Mouse (Mus musculus) heart, embryonic 10.5 days (tissue): ENCODE results near the gene Stag3. TPM values are rescaled to one million over a fixed set of nuclear protein-coding genes. Genes with fewer than 3 reads are reported as not detected.
A peak's percentile ranks its signal among the peaks of the same experiment; 100 is the strongest.

Experiments
- DNase-seq: peaks from one replicate; pipeline ENCODE4 v3.0.0-alpha.2; 2017; ENCODE audit warnings: low spot score
- H3K27ac ChIP-seq: fragments of 300-500 bp; sonication (generic); 2 replicates; pipeline ENCODE4 v1.5.1; 2016; ENCODE audit warnings: mild to moderate bottlenecking
- H3K27me3 ChIP-seq: fragments of 300-500 bp; sonication (generic); 2 replicates; pipeline ENCODE4 v1.6.1; 2016; ENCODE audit warnings: mild to moderate bottlenecking; ENCODE audit not compliant: poor library complexity, insufficient read depth, severe bottlenecking
- H3K36me3 ChIP-seq: fragments of 300-500 bp; sonication (generic); 2 replicates; pipeline ENCODE4 v1.6.1; 2016; ENCODE audit warnings: mild to moderate bottlenecking, moderate library complexity
- H3K4me1 ChIP-seq: fragments of 300-500 bp; sonication (generic); 2 replicates; pipeline ENCODE4 v1.6.1; 2016; ENCODE audit warnings: mild to moderate bottlenecking
- H3K4me3 ChIP-seq: fragments of 300-500 bp; sonication (generic); 2 replicates; pipeline ENCODE4 v1.5.1; 2016; ENCODE audit warnings: mild to moderate bottlenecking, moderate library complexity
- H3K9me3 ChIP-seq: fragments of 300-500 bp; sonication (generic); 2 replicates; pipeline ENCODE4 v1.6.1; 2016; ENCODE audit warnings: mild to moderate bottlenecking, moderate library complexity
- WGBS: fragments of 180-500 bp; shearing (Covaris S2); methylation state at CpG from one replicate; pipeline ENCODE4 v1.1.7; 2016; 5-methylcytosine and 5-hydroxymethylcytosine counted together
- polyA plus RNA-seq: library from polyadenylated mRNA; unstranded; fragments of >200 nt; fragmentation: Nextera tagmentation; extraction: Ambion mirVana; gene quantifications from 2 replicates; pipeline ENCODE4 v1.2.1, GENCODE M21; 2016

Stag3 gene
- polyA plus RNA-seq, 1 experiment from 2014 or later: 4.2 TPM

DNA sequence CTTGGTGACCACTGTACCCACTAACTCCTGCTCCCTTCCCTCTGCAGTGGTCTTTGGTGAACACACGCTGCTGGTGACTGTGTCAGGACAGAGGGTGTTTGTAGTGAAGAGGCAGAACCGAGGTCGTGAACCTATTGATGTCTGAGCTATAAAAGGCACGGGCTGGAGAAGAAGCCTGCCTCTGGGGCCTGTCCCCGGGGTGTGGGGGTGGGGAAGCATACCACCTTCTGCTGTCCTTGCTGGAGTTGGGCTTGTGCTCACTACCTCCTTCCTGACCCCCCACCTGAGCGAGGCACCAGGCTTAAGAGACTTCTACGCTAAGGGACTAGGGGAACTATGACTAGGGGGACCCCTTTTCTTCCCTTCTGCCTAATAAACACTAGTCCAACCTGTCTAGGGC lies 21.0 kb upstream of the Stag3 start:
- Histone ChIP-seq H3K27me3 (no peaks in the 10 kb centered on the region), H3K27ac (peak overlapping the region; percentile 31), H3K9me3 (no peaks in the 10 kb centered on the region), H3K36me3 (peaks cover 44% of the 10 kb centered on the region), H3K4me3 (no peak overlapping the region), H3K4me1 (peaks cover 69% of the 10 kb centered on the region)
- DNase-seq: no peak
- WGBS: 54% methylated on average over 7 of the region's 7 CpGs

- WGBS: 35% methylated on average over 10 of the region's 10 CpGs
- Histone ChIP-seq H3K4me3 (peak overlapping the region; percentile 8; the same call in 1 of the 2 replicates), H3K27me3 (no peaks in the 10 kb centered on the region), H3K4me1 (peaks cover 72% of the 10 kb centered on the region), H3K36me3 (peaks cover 44% of the 10 kb centered on the region), H3K9me3 (no peaks in the 10 kb centered on the region), H3K27ac (peak overlapping the region; percentile 72)
- DNase-seq: no peak
Observed at GRCm38 (mm10) chr5:138260051-138260450, 20.0 kb upstream of the Stag3 start.

DNA sequence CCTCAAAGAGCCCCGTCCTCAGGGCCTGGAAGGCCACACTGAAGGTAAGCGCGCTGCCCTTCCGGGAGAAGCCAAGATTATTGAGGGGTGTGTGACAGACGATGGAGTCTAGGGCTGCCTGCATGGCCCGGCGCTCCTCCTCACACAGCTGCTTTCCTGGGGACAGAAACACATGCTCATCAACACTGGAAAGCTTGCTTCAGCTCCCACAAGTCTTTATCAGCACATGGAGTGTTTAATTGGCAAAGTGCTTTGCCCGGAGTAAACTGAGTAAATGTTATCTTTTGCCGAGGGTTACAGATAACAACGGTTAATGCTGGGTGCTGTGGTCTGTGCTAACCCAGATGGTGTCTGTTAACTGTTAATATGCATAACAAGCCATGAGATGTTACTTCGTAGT lies 19.2 kb upstream of the Stag3 start:
- Histone ChIP-seq H3K4me3 (0 out of 2 replicates have a peak overlapping the region, but pooled peaks have one; percentile 8), H3K27ac (peak overlapping the region; percentile 72), H3K36me3 (peaks cover 51% of the 10 kb centered on the region), H3K4me1 (peaks cover 71% of the 10 kb centered on the region), H3K9me3 (no peaks in the 10 kb centered on the region), H3K27me3 (no peaks in the 10 kb centered on the region)
- no peak for DNase-seq
- WGBS: 58% methylated on average over 11 of the region's 11 CpGs

GRCm38 (mm10) chr5:138262001-138262400 lies 18.0 kb upstream of the Stag3 start:
- peak overlapping the region; percentile 94; the same call in 1 of the 2 replicates for H3K4me3 ChIP-seq
- peaks cover 54% of the 10 kb centered on the region for H3K36me3 ChIP-seq
- 65% methylated on average over 4 of the region's 4 CpGs for WGBS
- DNase-seq: no peak
- no peaks in the 10 kb centered on the region for H3K9me3 ChIP-seq
- H3K27ac ChIP-seq: no peak overlapping the region
- no peaks in the 10 kb centered on the region for H3K27me3 ChIP-seq
- peaks cover 65% of the 10 kb centered on the region for H3K4me1 ChIP-seq

DNA sequence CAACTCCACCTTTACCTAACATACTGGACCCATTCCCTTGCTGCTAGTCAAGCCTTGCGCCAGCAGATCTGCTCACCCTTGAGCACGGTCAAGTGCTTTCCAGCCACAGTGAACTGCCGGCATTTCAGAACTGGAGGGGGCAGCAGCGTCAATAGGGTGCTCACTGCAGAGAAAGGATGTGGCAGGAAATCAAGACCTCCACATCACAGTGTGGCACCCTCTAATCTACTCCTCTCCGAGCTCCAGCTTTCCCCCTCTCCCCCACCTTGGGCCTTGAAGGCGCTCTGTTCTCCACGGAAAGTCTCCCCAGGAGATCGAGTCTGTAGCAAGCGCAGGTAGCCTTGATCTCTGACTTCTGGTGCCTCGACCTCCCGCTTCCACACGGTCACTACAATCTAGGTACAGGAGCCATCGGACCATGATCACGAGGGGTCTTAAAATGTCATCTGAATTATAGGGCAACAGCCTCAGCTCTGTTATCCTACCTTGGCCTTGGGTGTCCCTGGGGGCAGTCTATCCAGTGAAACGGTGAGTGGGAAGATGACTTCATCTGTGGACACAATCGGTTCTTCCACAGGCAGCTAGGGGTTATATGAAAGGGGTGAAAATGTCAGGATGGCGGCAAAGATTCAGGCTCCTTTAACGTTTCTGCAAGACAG lies 17.3 kb upstream of the Stag3 start:
- peak overlapping the region; percentile 95; the same call in 1 of the 2 replicates for H3K27ac ChIP-seq
- WGBS: 62% methylated on average over 18 of the region's 18 CpGs
- H3K4me3 ChIP-seq: peak overlapping the region; percentile 94
- peaks cover 54% of the 10 kb centered on the region for H3K36me3 ChIP-seq
- DNase-seq: no peak
- no peaks in the 10 kb centered on the region for H3K27me3 ChIP-seq
- H3K9me3 ChIP-seq: no peaks in the 10 kb centered on the region
- H3K4me1 ChIP-seq: peaks cover 65% of the 10 kb centered on the region

DNA sequence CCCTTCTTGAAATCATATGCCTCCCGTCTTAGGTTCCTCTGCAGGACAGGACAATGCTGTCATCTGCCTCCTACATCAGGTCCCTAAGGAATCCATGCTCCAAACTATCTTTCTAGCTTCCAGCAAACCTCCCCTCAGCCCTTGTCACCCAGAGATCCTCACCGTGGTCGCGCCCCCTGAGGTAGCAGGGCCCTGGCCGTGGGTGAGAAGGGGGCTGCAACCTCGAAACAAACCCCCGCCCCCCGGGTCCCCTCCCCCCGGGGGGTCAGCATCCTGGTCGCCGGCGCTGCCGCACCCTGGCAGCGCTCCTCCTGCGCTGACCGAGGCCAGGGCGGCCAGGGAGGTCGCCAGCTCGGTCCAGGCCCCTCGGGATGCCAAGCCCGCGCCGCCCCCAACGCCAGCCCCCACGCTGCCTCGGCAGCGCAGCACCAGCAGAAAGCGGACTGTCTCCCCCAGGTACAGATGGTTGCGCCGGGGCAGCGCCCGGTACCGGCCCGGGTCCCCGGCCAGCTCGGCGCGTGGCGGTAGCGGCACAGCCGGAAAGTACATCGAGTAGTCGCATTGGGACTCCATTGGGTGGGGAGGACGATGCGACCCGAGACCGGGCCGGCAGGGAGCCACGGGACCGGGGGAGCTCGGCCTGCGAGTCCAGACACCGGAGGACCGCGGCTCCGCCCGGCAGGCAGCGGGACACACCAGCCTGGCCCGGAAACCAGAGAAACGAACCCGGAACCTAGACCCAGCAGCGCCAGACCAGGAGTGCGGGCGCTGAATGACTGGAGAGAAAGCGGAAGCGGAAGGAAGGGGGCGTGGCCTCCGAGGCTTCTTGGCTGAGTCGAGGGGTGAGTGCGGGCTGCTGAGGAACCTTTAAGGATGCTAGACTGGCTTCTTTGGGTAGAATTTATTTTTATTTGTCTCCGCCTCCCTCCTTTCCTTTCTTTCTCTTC lies 16.5 kb upstream of the Stag3 start, which contains the start of gene BC037034:
Gene BC037034 (minus strand): TSS at position 774 of the 947 bp plus-strand sequence.
- peak; percentile 94 for DNase-seq
- peaks cover 46% of the 10 kb centered on the region for H3K36me3 ChIP-seq
- peak within 1 kb of the TSS; percentile 95 for H3K27ac ChIP-seq
- under 1% methylated on average over 71 of the region's 71 CpGs for WGBS
- peaks cover 57% of the 10 kb centered on the region for H3K4me1 ChIP-seq
- peak within 1 kb of the TSS; percentile 94 for H3K4me3 ChIP-seq
- H3K9me3 ChIP-seq: no peaks in the 10 kb centered on the region
- H3K27me3 ChIP-seq: no peaks in the 10 kb centered on the region

GRCm38 (mm10) chr5:138264207-138264578 lies 15.8 kb upstream of the Stag3 start:
- Histone ChIP-seq H3K9me3 (no peaks in the 10 kb centered on the region), H3K27me3 (no peaks in the 10 kb centered on the region), H3K4me3 (peak overlapping the region; percentile 94), H3K36me3 (peaks cover 42% of the 10 kb centered on the region), H3K27ac (peak overlapping the region; percentile 95), H3K4me1 (peaks cover 50% of the 10 kb centered on the region)
- no peak for DNase-seq
- WGBS: 15% methylated on average over 6 of the region's 6 CpGs

- Histone ChIP-seq H3K36me3 (peaks cover 27% of the 10 kb centered on the region), H3K27ac (no peak overlapping the region), H3K4me3 (no peak overlapping the region), H3K27me3 (no peaks in the 10 kb centered on the region), H3K4me1 (peaks cover 35% of the 10 kb centered on the region), H3K9me3 (no peaks in the 10 kb centered on the region)
- DNase-seq: peak; percentile 69
- 90% methylated on average over 4 of the region's 4 CpGs for WGBS
Observed at GRCm38 (mm10) chr5:138265712-138266111, 14.3 kb upstream of the Stag3 start.

- 83% methylated on average over 3 of the region's 3 CpGs for WGBS
- DNase-seq: peak; percentile 63
- Histone ChIP-seq H3K9me3 (no peaks in the 10 kb centered on the region), H3K36me3 (peaks cover 13% of the 10 kb centered on the region), H3K4me1 (peaks cover 32% of the 10 kb centered on the region), H3K4me3 (no peak overlapping the region), H3K27ac (no peak overlapping the region), H3K27me3 (peaks cover 11% of the 10 kb centered on the region; the same call in 1 of the 2 replicates)
Observed at GRCm38 (mm10) chr5:138267114-138267513, 12.9 kb upstream of the Stag3 start.

DNA sequence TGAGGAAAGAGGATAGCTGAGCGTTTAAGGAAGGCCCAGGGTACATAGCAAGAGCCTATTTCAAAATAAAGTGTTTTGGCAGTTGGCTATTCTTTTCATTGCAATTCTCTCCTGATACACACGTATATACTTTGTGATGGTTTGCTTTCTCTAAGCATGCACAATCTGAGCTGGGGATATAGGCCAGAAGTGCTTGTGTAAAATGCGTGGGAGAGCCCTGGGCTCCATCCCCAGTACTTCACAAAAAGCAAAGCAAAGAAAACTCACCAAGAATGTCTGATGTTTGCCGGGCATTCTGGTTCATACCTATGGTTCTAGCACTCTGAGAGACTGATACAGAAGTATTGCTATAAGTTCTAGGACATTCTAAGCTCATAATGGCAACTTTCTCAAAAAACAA lies 11.1 kb upstream of the Stag3 start:
- Histone ChIP-seq H3K27ac (no peak overlapping the region), H3K4me1 (peaks cover 25% of the 10 kb centered on the region), H3K9me3 (no peaks in the 10 kb centered on the region), H3K4me3 (no peak overlapping the region), H3K36me3 (peaks cover 11% of the 10 kb centered on the region), H3K27me3 (peaks cover 22% of the 10 kb centered on the region; the same call in 1 of the 2 replicates)
- peak; percentile 42 for DNase-seq
- 67% methylated on average over 4 of the region's 4 CpGs for WGBS

DNA sequence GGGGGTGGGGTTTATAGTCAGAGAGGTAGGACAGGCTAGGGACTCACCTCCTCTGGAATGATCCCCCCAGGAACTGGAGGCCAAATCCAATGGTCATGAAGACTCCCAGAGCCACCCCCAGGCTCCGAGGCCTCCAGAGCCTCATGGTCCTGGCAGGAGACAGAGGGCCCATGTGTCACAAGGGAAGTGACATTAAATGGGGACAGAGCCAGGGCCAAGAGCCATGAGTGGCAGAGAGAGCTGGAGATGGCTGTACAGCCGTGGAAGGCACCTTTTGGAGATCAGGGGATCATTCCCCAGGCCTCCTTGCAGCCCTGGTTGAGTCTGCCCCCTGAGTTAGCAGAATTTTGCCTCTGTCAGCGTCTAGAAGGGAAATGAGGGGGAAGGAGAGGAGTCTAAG lies 8.8 kb upstream of the Stag3 start:
- Histone ChIP-seq H3K27ac (no peak overlapping the region), H3K9me3 (no peaks in the 10 kb centered on the region), H3K36me3 (peaks cover 8% of the 10 kb centered on the region), H3K27me3 (peaks cover 31% of the 10 kb centered on the region; the same call in 1 of the 2 replicates), H3K4me3 (no peak overlapping the region), H3K4me1 (peaks cover 32% of the 10 kb centered on the region)
- DNase-seq: no peak
- 59% methylated on average over 3 of the region's 3 CpGs for WGBS

DNA sequence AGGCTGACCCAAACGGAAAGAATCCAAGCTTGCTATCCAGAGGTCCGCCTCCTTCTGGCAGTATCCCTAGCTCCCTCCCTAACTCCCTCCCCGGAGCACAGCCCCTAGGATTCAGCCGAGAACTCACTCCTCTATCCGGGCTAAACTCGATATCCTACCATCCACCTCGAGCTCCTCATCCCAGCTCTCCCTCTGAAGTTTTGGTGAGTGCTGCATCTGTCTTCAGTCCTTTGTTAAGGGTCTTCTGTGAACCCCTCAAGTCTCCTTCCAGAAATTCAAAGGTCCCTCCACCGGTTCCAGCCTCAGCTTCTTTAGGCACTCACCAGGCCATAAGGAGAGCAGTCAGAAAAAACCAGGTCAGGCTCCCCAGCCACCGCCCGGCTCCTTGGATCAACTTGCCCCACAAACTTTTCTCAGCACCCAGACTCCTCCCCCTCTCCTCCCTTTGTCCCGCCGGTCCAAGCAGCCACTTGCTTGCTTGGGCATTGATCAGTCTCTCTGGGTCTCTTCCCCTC lies 7.6 kb upstream of the Stag3 start, which contains the start of gene Gal3st4:
Gene Gal3st4 (minus strand): TSS at position 432 of the 515 bp plus-strand sequence.
- WGBS: 1% methylated on average over 12 of the region's 12 CpGs
- H3K9me3 ChIP-seq: no peaks in the 10 kb centered on the region
- H3K36me3 ChIP-seq: peaks cover 17% of the 10 kb centered on the region

More for the DNA sequence above, 7.6 kb upstream of the Stag3 start, which contains the start of gene Gal3st4:
- H3K4me3 ChIP-seq: peak within 1 kb of the TSS; percentile 39
- DNase-seq: peak; percentile 69
- H3K27me3 ChIP-seq: peaks cover 38% of the 10 kb centered on the region; the same call in 1 of the 2 replicates
- peak within 1 kb of the TSS; percentile 56; the same call in 1 of the 2 replicates for H3K27ac ChIP-seq
- peaks cover 39% of the 10 kb centered on the region for H3K4me1 ChIP-seq
